Mouse (Mus musculus) MEL (cell line): ENCODE results near the gene Naaladl2. TPM values are rescaled to one million over a fixed set of nuclear protein-coding genes. Genes with fewer than 3 reads are reported as not detected.

ENCODE experiments used
- DNase-seq: peaks from one replicate; pipeline ENCODE4 v3.0.0; 2011; ENCODE audit warnings: low read depth, low spot score
- H3K27ac ChIP-seq: 2 replicates; pipeline ENCODE4 v1.5.1; 2012; ENCODE audit warnings: low read depth, mild to moderate bottlenecking, control low read depth, low read length, moderate library complexity; ENCODE audit not compliant: control insufficient read depth
- H3K27me3 ChIP-seq, 2 experiments: fragments of 150-350 bp in 1 of 2; sonication (generic) in 1 of 2; 2 replicates each; pipeline ENCODE4 v1.6.1; 2012; ENCODE audit warnings: low read length in 2 of 2, mild to moderate bottlenecking in 2 of 2, improper control_type of control experiment in 1 of 2, moderate library complexity in 1 of 2; ENCODE audit not compliant: insufficient read depth in 2 of 2, control insufficient read depth in 1 of 2
- H3K36me3 ChIP-seq, 2 experiments: 2 replicates each; pipeline ENCODE4 v1.6.1; 2012 to 2014; ENCODE audit warnings: low read length in 2 of 2, improper control_type of control experiment in 1 of 2, inconsistent platforms in 1 of 2, mild to moderate bottlenecking in 1 of 2; ENCODE audit not compliant: insufficient read depth in 2 of 2, control insufficient read depth in 1 of 2
- H3K4me1 ChIP-seq, 2 experiments: fragments of 150-350 bp in 1 of 2; sonication (generic) in 1 of 2; 2 replicates each; pipeline ENCODE4 v1.6.1; 2012; ENCODE audit warnings: low read length in 2 of 2, improper control_type of control experiment in 1 of 2, mild to moderate bottlenecking in 1 of 2; ENCODE audit not compliant: insufficient read depth in 2 of 2, control insufficient read depth in 1 of 2
- H3K4me3 ChIP-seq, 2 experiments: fragments of 150-350 bp in 1 of 2; sonication (generic) in 1 of 2; 2 replicates each; pipeline ENCODE4 v1.5.1; 2012; ENCODE audit warnings: low read depth in 2 of 2, low read length in 2 of 2, mild to moderate bottlenecking in 2 of 2, moderate library complexity in 2 of 2, control low read depth in 1 of 2, improper control_type of control experiment in 1 of 2; ENCODE audit not compliant: control insufficient read depth in 1 of 2, insufficient read depth in 1 of 2
- H3K79me2 ChIP-seq: 2 replicates; pipeline ENCODE4 v1.6.1; 2012; ENCODE audit warnings: mild to moderate bottlenecking, low read length, moderate library complexity; ENCODE audit not compliant: control insufficient read depth, poor library complexity, insufficient read depth
- H3K9ac ChIP-seq: 2 replicates; pipeline ENCODE4 v1.6.1; 2012; ENCODE audit warnings: low read depth, mild to moderate bottlenecking, control low read depth, low read length, moderate library complexity; ENCODE audit not compliant: control insufficient read depth, poor library complexity, severe bottlenecking
- H3K9me3 ChIP-seq: fragments of 150-350 bp; sonication (generic); replicated peaks from 2 replicates; pipeline ENCODE4 v1.6.1; 2012; ENCODE audit warnings: mild to moderate bottlenecking, low read length, improper control_type of control experiment, moderate library complexity; ENCODE audit not compliant: insufficient read depth
- BHLHE40 ChIP-seq: IDR thresholded peaks from 2 replicates; pipeline ENCODE4 v1.6.1; 2012; ENCODE audit warnings: low read depth, mild to moderate bottlenecking, inconsistent platforms, low read length, improper control_type of control experiment, borderline replicate concordance
- CHD1 ChIP-seq: IDR thresholded peaks from 2 replicates; pipeline ENCODE4 v1.6.1; 2012; ENCODE audit warnings: low read depth, mild to moderate bottlenecking, inconsistent platforms, low read length, improper control_type of control experiment
- CHD2 ChIP-seq: IDR thresholded peaks from 2 replicates; pipeline ENCODE4 v1.6.1; 2011; ENCODE audit warnings: low read length, improper control_type of control experiment
- CTCF ChIP-seq, 3 experiments: IDR thresholded peaks in 2 of 3; conservative IDR thresholded peaks in 1 of 3; 2 replicates each; pipeline ENCODE4 v1.5.1; 2011 to 2012; ENCODE audit warnings: low read length in 3 of 3, low read depth in 2 of 3, mild to moderate bottlenecking in 2 of 3, improper control_type of control experiment in 1 of 3, inconsistent platforms in 1 of 3, mixed read lengths in 1 of 3, moderate library complexity in 1 of 3; ENCODE audit not compliant: control insufficient read depth in 1 of 3, insufficient read depth in 1 of 3, poor library complexity in 1 of 3, severe bottlenecking in 1 of 3
- ETS1 ChIP-seq: IDR thresholded peaks from 2 replicates; pipeline ENCODE4 v1.6.1; 2012; ENCODE audit warnings: low read depth, mild to moderate bottlenecking, inconsistent platforms, low read length, improper control_type of control experiment, moderate library complexity
- HCFC1 ChIP-seq: IDR thresholded peaks from 2 replicates; pipeline ENCODE4 v1.6.1; 2012; ENCODE audit warnings: low read depth, mild to moderate bottlenecking, inconsistent platforms, low read length, improper control_type of control experiment, moderate library complexity
- KAT2A ChIP-seq: conservative IDR thresholded peaks from 2 replicates; pipeline ENCODE4 v1.6.1; 2012; ENCODE audit warnings: low read depth, low read length, improper control_type of control experiment, inconsistent platforms
- MEF2A ChIP-seq: IDR thresholded peaks from 2 replicates; pipeline ENCODE4 v1.6.1; 2014; ENCODE audit warnings: low read depth, mild to moderate bottlenecking, inconsistent platforms, low read length, improper control_type of control experiment; ENCODE audit not compliant: poor library complexity, insufficient replicate concordance, severe bottlenecking; ENCODE audit errors: extremely low read depth
- MYB ChIP-seq: IDR thresholded peaks from 2 replicates; pipeline ENCODE4 v1.6.1; 2011; ENCODE audit warnings: mild to moderate bottlenecking, low read depth, low read length, improper control_type of control experiment
- NRF1 ChIP-seq: IDR thresholded peaks from 2 replicates; pipeline ENCODE4 v1.6.1; 2014; ENCODE audit warnings: low read depth, mild to moderate bottlenecking, inconsistent platforms, low read length, improper control_type of control experiment, moderate library complexity; ENCODE audit not compliant: poor library complexity, insufficient read depth, severe bottlenecking
- POLR2A ChIP-seq, 2 experiments: IDR thresholded peaks; 2 replicates each; pipeline ENCODE4 v1.6.1; 2011 to 2012; ENCODE audit warnings: low read length in 2 of 2, mild to moderate bottlenecking in 2 of 2, control low read depth in 1 of 2, improper control_type of control experiment in 1 of 2, low read depth in 1 of 2, moderate library complexity in 1 of 2; ENCODE audit not compliant: control insufficient read depth in 1 of 2, insufficient read depth in 1 of 2, poor library complexity in 1 of 2
- POLR2AphosphoS2 ChIP-seq: IDR thresholded peaks from 2 replicates; pipeline ENCODE4 v1.6.1; 2011; ENCODE audit warnings: low read length, improper control_type of control experiment
- POLR2AphosphoS5 ChIP-seq: IDR thresholded peaks from 2 replicates; pipeline ENCODE4 v1.6.1; 2012; ENCODE audit warnings: low read depth, borderline replicate concordance, mild to moderate bottlenecking, inconsistent platforms, low read length, moderate library complexity, mixed read lengths
- RAD21 ChIP-seq: IDR thresholded peaks from 2 replicates; pipeline ENCODE4 v1.6.1; 2011; ENCODE audit warnings: mild to moderate bottlenecking, low read depth, low read length, improper control_type of control experiment
- SIN3A ChIP-seq: IDR thresholded peaks from 2 replicates; pipeline ENCODE4 v1.6.1; 2012; ENCODE audit warnings: low read length, improper control_type of control experiment, inconsistent platforms
- SMC3 ChIP-seq: IDR thresholded peaks from 2 replicates; pipeline ENCODE4 v1.6.1; 2011; ENCODE audit warnings: low read depth, low read length, improper control_type of control experiment
- UBTF ChIP-seq: IDR thresholded peaks from 2 replicates; pipeline ENCODE4 v1.6.1; 2012; ENCODE audit warnings: low read depth, mild to moderate bottlenecking, inconsistent platforms, low read length, improper control_type of control experiment, moderate library complexity, borderline replicate concordance; ENCODE audit not compliant: insufficient read depth
- ZC3H11A ChIP-seq: IDR thresholded peaks from 2 replicates; pipeline ENCODE4 v1.6.1; 2012; ENCODE audit warnings: low read depth, mild to moderate bottlenecking, inconsistent platforms, low read length, improper control_type of control experiment
- ZKSCAN1 ChIP-seq: IDR thresholded peaks from 2 replicates; pipeline ENCODE4 v1.6.1; 2012; ENCODE audit warnings: low read depth, mild to moderate bottlenecking, inconsistent platforms, low read length, improper control_type of control experiment, moderate library complexity
- ZMIZ1 ChIP-seq: IDR thresholded peaks from 2 replicates; pipeline ENCODE4 v1.6.1; 2012; ENCODE audit warnings: low read depth, mild to moderate bottlenecking, inconsistent platforms, low read length, improper control_type of control experiment, moderate library complexity
- polyA plus RNA-seq, 2 experiments: library from polyadenylated mRNA; stranded (reverse) in 1 of 2; unstranded in 1 of 2; fragments of >175 nt in 1 of 2; fragments of >200 nt in 1 of 2; gene quantifications; 2 replicates each; pipeline versions ENCODE4 v1.2.1 to v1.2.4; 2012; ENCODE audit warnings: low replicate concordance in 2 of 2, low read depth in 1 of 2; ENCODE audit not compliant: insufficient read length in 2 of 2, insufficient read depth in 1 of 2, missing spikeins in 1 of 2
- total RNA-seq: library from RNA; depleted of rRNA; stranded (reverse); fragments of 300-350 nt; gene quantifications from 2 replicates; pipeline ENCODE4 v1.2.3, GENCODE M21; 2012

The Naaladl2 gene
- total and polyA plus RNA-seq, 3 experiments = 0.17 TPM; not detected in 2

GRCm38 (mm10) chr3:24992078-24992477 is 152.0 kb downstream of the Naaladl2 start:
- Histone ChIP-seq H3K36me3 (peaks cover 0 to 3% of the 10 kb centered on the region in 2 experiments; a peak in 1 of 4 replicates), H3K4me3 (no peak overlapping the region), H3K79me2 (no peaks in the 10 kb centered on the region), H3K9me3 (no peaks in the 10 kb centered on the region), H3K9ac (no peak overlapping the region), H3K4me1 (no peaks in the 10 kb centered on the region), H3K27ac (no peak overlapping the region), H3K27me3 (no peaks in the 10 kb centered on the region)
- DNase-seq = no peak
- no peak for TF ChIP-seq POLR2AphosphoS5
- no peak for TF ChIP-seq SMC3
- TF ChIP-seq SIN3A = no peak
- TF ChIP-seq HCFC1 = no peak
- TF ChIP-seq ETS1 = no peak
- TF ChIP-seq UBTF = no peak
- TF ChIP-seq ZC3H11A = no peak
- TF ChIP-seq BHLHE40 = no peak
- TF ChIP-seq POLR2A (IDR thresholded peaks at IDR 0.05; ENCODE audit: control insufficient read depth in 1 of 2, insufficient read depth in 1 of 2, low read depth in 1 of 2, low read length in 2 of 2, poor library complexity in 1 of 2) = no peak
- no peak for TF ChIP-seq KAT2A
- no peak for TF ChIP-seq POLR2AphosphoS2
- TF ChIP-seq CHD1 = no peak
- no peak for TF ChIP-seq MEF2A
- no peak for TF ChIP-seq RAD21
- TF ChIP-seq CHD2 = no peak
- no peak for TF ChIP-seq MYB

GRCm38 (mm10) chr3:24982111-24982510 is 161.9 kb downstream of the Naaladl2 start:
- Histone ChIP-seq H3K36me3 (no peaks in the 10 kb centered on the region), H3K27me3 (no peaks in the 10 kb centered on the region), H3K4me1 (no peaks in the 10 kb centered on the region), H3K4me3 (no peak overlapping the region), H3K79me2 (no peaks in the 10 kb centered on the region), H3K9me3 (no peaks in the 10 kb centered on the region), H3K27ac (no peak overlapping the region), H3K9ac (no peak overlapping the region)
- no peak for DNase-seq
- TF ChIP-seq POLR2A (IDR thresholded peaks at IDR 0.05; ENCODE audit: control insufficient read depth in 1 of 2, insufficient read depth in 1 of 2, low read depth in 1 of 2, low read length in 2 of 2, poor library complexity in 1 of 2) = no peak
- no peak for TF ChIP-seq SMC3
- no peak for TF ChIP-seq ZMIZ1
- TF ChIP-seq CTCF (IDR thresholded peaks at IDR 0.05 in 2 of 3, conservative IDR thresholded peaks at IDR 0.05 in 1 of 3; ENCODE audit: control insufficient read depth in 1 of 3, insufficient read depth in 1 of 3, low read depth in 2 of 3, low read length in 3 of 3, poor library complexity in 1 of 3, severe bottlenecking in 1 of 3) = no peak
- no peak for TF ChIP-seq NRF1
- TF ChIP-seq ZKSCAN1 = no peak
